Mouse (Mus musculus) right cerebral cortex, postnatal 36 days (tissue): ENCODE data around the gene 4930432K21Rik.

Experiments used
- DNase-seq, 2 experiments: peaks; one replicate each; pipeline ENCODE4 v3.0.0; 2022; ENCODE audit warnings: low spot score in 2 of 2, mixed read lengths in 1 of 2

The 4930432K21Rik gene

DNA sequence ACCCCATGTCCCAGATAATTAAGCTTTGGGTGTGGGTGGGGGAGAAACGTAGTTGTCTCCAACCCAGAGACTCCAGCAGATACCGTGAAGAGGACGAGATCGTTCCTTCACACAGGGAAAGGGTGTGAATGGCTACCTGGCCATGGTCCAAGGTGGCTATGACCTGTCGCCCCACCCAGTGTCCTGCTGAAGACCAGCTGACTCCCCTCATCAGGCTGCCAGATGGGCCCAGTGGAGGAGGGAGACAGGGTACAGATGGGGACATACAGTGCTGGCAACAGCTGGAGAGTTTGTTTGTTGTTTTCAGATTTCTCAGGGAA is 666 bp downstream of the 4930432K21Rik start:
- no peak for DNase-seq

DNA sequence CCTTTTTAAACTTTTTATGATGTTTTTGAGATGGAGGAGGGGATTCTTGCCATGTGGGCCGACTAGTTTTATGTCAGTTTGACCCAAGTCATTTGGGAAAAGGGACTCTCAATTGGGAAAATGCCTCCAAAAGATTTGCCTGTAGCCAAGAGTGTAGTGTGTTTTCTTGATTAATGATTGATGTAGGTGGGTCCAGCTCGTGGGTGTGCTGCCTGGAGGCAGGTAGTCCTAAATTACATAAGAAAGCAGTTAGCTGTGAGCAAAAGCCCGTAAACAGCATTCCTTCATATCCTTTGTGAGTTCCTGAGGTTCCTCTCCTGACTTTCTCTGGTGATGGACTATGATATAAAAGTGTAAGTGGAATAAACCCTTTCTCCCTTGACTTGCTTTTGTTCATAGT is 1.4 kb downstream of the 4930432K21Rik start:
- no peak for DNase-seq

DNA sequence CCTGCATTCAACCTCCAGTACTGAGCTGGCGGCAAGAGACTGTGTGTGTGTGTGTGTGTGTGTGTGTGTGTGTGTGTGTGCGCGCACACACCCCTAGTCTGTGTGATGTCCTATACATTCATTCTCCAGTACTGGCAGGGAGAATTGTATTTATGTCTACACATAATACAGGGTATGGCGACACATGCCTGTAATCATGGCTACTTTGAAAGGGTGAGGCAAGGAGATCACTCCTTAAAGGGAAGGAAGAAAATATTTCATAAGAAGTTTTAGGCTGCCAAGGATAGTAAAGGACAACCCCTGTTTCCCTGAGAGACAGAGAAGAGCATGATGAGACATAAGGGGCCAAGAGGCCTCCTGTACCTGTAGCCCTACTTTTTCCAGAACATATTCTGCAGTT is 9.8 kb downstream of the 4930432K21Rik start:
- no peak for DNase-seq

DNA sequence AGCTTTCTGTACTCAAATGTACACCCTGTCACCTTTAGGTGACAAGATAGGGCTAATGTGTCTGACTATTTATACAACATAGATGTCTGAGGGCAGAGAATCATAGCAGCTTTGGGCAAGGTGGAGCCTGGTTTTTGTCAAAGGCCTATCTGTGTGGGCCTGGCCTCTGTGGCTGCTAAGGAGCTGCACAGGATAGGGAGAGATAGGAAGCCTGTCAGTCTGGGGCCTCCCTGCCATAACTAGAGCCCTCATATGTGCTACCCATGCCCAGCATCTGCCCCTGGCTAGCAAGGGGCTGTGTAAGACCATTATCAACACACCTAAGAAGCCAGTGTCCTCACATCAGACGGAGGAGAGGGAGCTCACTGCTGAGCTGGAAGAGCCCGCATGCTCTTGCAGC is 19.9 kb downstream of the 4930432K21Rik start:
- no peak for DNase-seq

DNA sequence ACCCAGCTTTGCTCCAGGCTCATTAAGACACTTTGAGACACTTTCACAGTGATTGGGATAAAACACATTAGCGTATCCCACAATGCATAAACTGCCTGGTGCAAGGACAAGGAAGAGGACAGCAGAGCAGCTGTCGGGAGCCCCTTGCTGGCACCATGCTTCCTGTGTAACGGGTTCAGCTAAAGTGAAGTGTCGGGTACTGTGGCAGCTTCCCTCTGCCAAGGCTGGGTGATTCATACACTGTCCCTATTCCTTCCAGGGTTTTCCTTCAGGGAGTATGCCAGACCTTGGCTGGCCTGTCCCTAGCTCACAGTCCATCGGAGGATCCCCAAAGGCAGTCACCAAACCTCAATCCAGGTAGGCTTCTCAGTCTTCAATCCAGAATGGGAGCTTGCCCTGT is 22.3 kb downstream of the 4930432K21Rik start:
- DNase-seq = no peak

DNA sequence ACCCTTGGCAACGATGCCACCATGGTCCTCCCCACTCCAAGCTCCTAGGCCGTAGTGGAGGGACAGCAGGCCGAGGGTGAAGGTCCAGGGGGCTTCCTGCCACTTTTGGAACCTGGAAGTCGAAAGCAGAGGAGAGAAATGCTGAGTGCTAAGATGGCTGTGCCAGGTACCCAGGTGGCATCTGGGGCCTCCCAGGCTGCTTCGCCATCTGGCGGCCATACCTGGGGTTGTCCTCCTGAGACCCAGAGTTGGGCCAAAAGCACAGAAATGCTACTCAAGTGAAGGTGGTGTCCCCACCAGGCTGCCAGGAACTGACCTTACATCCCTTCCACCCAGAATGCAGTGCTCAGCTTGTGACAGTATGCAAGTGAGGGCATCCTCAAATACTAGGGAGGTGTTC is 26.0 kb downstream of the 4930432K21Rik start:
- no peak for DNase-seq

DNA sequence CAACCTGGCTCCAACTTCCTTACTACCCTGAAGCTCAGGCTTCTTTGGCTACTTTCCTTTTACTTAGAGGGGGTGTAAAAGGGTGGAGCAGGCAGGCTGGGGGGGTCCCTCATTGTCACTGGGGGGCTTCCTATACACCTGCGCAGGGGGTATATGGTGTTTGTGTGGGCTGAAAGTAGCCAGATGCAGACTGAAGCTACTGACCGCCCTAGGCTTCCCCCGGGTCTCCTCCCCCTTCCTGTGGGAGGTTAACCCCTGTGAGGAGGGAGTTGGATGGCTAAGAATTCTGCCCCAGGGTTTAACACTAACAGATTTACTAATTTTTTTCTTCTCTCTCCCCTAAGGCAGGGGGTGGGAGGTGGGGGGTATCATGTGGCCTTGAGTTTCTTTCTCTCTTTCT is 28.7 kb downstream of the 4930432K21Rik start:
- no peak for DNase-seq

DNA sequence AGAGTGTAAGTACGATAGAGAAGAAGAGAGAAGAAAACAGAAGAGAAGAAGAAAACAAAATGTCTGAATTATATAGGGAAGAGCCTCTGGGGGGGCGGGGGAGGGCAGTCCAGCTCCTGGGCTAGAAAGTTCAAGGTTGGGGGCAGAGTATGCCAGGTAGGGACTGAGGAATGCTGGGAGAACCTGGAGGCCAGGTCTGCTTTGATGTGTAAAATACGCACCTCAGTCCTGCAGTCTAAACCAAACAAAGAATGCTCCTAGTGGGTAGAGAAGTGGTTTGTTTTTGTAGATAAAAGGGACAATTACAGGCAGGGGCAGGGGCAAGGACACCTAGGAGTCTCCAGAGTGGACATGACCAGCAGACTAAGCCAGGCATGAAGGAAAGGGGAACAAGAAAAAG is 29.6 kb downstream of the 4930432K21Rik start:
- DNase-seq = no peak

DNA sequence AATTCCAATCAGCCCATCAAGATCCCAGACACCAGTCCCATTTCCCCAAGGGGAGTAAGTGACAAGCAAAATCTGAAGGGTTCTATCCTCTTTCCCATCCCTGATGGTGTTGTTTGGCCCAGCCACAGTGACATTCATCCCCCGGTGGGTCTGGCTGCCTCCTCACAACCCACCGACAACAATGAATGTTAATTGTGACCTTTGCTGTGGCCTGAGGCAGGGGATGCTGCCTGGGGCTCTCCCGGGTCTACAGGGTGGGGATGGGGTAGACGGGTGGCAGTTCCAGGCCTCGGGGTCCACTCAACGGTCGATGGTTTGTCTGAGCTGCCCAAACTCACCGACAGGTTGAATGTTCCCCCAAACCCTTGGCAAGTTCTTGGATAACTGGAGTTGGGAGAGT is 30.8 kb downstream of the 4930432K21Rik start:
- no peak for DNase-seq

DNA sequence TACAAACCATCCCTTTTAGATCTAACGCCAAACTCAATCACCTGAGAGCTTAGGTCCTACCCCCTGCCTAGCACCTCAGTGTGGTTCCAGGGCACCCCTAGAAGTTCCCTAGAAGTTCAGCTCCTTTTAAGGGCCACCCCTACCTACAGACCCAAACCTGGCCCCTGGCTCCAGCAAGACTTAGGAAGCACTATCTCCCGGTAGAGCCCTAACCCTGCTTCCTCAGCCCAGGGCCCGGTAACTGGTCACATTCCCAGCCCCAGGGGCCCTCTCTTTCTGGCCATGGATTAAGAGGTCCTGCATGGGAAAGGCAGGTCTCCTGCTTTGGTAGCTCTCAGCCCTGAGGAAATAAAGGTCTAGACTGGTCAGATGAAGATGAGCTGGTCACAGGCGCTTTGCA is 32.1 kb downstream of the 4930432K21Rik start:
- DNase-seq = no peak

DNA sequence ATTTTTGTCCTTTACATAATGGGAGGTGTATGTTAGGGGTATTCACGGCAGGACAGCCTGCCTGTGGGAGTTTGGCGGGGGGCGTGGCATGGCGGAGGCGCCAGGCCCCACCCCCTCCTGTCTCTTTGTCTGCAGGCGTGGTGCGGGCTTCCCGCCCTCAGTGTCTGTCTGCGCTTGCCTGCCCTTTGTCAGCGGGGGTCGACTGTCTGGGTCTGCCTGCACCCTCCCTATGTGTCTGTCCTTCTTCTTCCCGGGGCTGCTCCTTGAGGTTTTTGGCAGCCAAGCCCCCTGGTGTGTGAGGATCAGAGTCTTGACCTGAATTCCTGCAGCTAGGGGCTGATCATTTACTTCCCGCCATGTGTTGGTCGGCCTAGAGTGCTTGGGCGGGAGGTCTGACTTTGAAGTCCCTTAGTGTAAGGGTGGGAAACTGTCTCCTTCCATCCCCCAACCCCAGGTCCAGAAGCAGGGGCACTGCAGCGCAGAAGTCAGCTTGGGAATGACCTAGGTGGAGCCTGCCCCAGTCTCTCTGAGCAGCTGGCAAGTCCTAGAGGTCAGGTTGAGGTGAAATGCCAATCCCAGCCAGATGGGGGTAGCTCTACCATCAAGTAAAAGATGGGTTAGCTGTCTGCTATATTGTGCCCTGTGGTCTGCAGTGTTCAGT is 32.8 kb downstream of the 4930432K21Rik start:
- no peak for DNase-seq

DNA sequence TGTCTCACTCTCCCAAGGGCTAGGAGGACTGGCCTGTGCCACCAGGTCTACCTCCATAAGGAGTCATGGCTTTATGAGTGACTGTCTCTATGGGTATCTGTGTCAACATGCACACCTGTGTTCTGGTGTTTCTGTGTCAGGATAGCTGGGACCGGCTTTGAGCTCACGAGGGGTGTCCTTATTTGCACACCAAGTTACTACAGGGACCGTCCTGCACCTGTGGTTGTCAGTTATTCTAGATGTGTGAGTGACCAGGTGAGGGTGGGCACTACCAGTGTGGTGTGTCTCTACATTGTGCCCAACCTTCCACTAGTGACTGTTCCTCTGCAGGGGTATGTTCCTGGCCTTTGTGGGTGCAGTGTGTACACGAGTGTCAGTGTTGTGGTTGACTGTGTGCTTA is 35.0 kb downstream of the 4930432K21Rik start:
- no peak for DNase-seq

DNA sequence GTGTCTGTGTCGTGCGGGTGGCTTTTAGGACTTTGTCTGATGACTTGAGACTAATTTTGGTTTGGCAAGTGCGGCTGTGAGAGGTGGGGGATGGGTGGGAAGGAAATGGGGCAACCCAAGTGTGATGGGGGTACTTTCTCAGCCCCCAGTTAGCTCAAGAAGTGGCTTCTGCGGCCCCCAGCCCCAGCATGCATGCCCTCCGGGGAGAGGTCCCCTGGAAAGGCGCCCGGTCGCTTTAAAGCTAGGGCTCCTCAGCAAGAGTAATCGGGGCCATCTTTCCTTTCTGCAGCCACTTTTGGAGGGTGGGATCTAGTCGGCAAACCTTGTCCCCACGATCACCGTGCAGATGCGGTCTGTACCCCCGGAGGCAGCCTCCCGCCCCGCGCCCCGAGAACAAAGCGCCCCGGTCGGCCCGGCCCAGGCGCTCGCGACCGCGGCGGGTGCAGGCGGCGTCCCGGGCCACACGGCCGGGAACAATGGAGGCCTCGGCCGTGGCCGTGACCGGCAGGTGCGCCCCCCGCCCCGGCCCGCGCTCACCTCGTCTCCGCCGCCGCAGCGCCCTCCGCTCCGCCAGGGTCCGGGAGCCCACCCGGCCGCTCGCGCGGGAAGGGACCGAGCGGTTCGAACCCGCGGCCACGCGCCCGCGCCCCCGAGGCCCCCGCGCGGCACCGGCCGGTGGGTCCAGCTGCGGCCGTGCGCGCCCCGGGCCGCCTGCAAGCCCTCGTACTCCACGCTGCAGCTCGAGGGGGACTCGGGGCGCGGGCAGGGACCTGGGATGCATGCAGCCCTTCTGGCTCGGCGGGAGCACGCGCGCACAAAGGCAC is 35.6 kb downstream of the 4930432K21Rik start:
- no peak for DNase-seq

DNA sequence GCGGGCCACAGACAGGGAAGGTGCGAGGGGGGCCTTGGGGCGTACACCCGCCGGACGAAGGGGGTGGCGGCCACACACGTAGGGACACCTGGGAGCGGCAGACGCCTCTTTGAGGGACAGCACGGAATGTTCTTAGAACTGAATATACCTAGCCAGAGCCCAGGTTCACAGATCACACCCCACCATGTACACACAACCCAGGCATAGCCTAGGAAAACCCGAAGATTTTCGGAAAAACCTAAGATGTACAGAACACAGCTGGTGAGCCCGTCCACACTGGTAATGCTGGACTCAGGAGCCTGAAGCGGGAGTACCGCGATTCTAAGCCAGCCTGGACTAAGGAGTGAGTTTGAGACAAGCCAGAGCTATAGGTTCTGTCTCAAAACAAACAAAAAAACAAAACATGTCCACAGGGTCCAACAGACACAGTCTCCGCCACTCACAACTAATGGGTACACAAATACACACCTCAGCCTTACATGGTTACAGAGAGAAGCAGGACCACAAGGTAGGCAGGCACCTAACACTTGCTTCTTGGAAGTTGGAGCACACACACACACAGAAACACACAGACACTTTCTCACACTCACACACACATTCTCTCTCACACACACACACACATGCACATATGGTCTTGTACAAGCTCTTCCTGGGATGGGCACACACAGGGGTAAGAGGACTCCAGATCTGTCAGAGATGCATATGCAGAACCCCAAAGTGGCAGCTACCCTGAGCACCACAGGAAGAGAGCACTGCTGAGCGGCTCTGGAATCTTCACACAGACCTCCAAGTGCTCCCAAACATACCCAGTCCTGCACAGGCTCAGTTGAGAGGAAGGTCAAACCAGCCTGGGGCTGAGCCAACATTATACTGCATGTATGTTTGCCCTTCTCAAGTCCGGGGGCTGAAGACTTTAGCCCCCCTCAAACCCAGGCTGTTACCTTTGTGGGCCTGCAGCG is 36.5 kb downstream of the 4930432K21Rik start:
- DNase-seq = no peak

DNA sequence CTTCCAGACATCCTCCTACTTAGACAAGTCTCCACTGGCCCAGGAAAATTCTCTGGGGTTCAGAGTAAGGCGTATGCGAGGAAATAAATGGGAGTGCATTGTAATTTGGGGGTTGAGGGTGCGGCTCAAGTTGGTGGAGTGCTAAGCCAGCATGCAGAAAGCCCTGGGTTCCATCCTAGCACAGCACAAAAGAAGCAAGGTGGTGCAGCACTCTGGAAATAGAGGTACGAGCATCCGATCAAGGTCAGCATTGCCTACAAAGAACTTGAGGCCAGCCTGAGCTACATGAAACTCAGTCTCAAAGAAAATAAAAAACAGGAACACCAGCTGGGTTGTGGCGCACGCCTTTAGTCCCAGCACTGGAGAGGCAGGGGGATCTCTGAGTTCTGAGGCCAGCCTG is 37.3 kb downstream of the 4930432K21Rik start, which contains the start of gene Nanos3:
Nanos3 (minus strand) TSS at position 101 of the 400 bp plus-strand sequence.
- DNase-seq = no peak

DNA sequence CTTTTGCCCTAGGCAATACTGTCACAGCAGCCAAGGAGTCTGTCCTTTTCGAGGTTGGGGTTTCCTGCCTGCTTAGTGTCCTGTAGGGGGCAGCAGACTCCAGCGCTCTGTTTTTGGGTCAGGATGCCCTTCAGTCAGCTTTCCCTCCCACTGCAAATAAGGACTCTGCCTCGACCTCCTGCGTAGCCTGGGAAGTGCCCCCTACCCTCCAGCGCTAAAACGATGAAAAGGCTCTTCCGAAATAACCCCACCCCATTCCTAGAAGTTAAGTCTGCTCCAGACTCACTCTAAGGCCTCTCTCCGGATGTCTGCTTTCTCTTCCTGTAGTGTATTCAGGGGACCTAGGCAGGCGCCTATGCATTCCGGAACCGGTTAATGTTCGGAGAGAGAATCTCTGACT is 38.7 kb downstream of the 4930432K21Rik start:
- peak in 1 of 2 experiments; percentile 63 for DNase-seq

DNA sequence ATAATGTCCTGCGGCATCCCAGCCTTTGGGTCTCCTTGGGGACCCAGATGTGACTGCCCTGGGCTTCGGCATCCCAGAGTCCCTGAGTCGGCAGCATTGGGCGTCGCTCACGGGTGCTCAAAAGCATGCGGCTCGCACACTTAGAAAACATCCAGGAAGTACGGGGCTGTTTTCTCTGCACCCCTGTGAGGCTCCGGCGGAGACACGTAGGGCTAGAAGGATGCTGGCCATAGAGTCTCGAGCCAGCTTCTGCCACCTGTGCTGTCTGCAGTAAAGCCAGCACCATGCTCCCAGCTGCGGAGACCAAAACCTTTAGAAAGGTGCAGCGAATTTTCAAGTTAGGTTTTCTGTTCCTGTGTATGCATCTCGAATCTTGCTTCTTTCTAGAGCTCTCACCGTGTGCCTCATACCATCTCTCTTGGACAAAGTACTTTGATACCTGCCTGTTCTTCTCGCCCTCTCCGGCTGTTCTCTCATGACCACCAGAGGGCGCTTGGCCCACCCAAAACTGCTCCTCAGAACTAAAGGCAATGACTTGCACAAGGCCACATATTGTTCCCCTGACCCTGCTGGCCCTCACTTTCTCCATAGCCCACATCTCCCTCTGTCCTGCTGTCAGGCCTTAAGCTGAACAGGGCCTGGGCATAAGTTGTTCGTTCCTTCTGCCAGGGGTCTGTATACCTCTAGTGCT is 39.4 kb downstream of the 4930432K21Rik start:
- no peak for DNase-seq

DNA sequence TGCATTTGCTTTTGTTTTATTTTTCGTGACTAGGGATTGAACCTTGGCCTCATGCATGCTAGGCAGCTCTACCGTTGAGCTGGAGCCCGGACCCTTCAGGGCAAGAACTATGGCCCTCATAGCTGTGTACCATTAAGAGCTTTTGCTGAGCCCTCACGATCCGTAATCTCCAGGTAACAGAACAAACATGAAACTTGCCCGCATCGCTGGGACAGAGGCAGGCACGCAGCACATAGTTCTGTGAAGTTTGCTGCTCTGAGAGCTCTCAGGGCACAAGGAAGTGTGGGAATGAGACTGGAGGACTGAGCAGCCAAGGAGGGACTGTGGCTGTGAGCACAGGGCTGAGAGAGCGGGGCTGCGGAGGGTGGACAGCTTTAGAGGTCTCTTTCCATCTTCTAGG is 40.8 kb downstream of the 4930432K21Rik start:
- DNase-seq = no peak

DNA sequence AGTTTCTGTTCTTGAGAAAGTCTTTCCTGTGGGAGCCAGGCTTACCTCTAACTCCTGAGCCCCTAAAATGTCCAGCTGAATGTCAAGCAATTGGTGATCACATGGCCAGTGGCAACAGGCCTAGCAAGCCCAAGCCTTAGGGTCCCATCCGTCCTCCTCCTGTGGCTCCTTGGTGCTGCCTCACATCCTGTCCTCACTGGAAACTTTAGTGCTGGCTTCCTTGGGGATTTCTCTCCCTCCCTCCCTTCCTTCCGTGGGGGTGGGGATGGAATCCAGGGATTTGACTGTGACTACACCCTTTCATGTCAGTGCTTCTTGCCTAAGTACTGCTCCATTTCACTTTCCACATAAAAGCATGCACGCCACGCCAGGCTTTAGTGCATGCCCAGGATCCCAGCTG is 41.8 kb downstream of the 4930432K21Rik start:
- no peak for DNase-seq

DNA sequence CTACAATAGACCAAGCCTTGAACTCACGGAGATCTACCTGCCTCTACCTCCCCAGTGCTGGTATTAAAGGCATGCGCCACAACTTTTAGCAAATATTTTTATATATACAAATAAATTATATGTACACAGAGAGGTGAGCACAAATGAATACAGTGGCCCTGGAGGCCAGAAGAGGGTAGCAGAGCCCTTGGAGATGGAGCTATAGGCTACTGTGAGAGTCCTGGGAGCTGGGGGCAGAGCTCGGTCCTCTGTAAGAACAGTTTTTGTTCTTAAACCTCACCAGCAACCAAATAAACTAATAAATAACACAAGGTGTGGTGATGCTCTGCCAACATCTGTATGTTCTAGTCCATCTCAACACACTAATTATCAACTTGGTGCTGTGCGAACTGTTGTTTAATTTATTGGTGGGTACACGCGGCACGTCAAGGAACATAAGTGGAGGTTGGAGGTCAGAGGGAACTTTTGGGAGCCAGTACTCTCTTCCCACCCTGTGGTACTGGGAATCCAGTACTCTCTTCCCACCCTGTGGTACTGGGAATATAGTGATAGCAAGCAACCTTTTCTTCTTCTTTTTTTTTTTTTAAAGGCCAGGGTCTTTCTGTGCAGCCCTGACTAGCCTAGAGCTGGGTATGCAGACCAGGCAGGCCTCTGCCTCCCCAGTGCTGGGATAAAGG is 42.5 kb downstream of the 4930432K21Rik start:
- no peak for DNase-seq

DNA sequence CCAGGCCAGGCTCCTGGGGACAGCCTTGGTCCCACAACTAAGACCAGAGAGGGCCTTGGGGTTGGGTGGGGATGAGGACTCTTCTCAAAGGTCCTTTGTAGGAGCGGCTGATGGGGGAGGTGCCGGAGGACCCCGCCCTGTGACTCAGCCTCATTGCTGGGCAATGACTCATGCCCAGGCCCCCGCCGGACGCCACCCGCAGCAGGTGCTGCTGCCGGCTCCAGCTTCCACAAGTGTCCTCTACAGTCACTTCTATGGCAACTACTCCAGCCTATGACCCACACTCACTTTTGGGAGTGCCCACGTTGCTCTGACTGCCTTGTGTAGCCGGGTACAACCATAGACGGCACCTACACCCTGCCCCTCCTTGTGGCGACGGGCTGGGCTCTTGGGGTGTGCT is 44.2 kb downstream of the 4930432K21Rik start:
- no peak for DNase-seq
